Mouse (Mus musculus): Measurements from ENCODE around the gene Mrps11. TPM values are rescaled to one million over a fixed set of nuclear protein-coding genes. Genes with fewer than 3 reads are reported as not detected.

Mrps11 gene
- polyA plus RNA-seq, 1 experiment from 2014 or later, result 27.2 TPM

DNA sequence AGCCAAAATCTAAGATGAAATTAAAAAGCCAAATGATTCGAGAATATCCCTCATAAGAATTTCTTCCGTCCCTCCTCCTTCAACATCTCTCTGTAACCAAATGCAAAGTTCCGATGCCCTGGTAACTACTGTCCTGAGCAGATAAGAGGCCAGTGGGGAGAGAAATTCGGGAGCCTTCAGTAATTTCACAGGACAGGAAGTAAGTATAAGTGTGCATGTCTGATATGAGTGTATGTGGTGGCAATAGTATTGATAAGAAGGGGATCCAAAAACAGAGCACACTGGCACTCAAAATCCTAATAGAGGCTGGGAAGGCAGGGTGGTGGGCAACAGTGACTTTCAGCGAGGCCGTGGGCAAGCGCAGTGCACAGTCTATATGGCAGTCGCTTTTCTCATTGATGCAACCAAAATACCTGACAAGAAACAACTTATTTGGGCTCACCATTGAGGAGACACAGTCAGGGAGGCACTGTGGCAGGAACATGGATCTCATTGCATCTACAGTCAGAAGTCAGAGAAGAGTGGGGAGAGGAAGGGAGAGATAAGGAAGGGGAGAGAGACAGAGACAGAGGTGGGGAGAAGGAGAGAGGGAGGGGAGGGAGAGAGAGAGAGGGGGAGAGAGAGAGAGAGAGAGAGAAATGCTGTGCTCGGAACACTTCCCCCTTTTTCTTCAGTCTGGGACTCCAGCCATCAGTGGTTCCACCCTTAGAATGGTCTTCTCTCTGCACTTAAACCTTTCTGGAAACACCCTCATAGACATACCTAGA is 17.0 kb downstream of the Mrps11 start:
- Histone ChIP-seq H3K4me2 (ENCODE audit: low read depth, low read length) (peak overlapping the region; percentile 55), H3K27me3 (ENCODE audit: insufficient read depth, low read length) (no peaks in the 10 kb centered on the region), H3K27ac (ENCODE audit: low read depth) (peak overlapping the region; percentile 75), H3K36me3 (replicated peaks; ENCODE audit: insufficient read depth, low read length) (no peaks in the 10 kb centered on the region), H3K9ac (replicated peaks) (0 out of 2 replicates have a peak overlapping the region, but pooled peaks have one; percentile 2), H3K4me1 (ENCODE audit: insufficient read depth) (peaks cover 18% of the 10 kb centered on the region), H3K9me3 (ENCODE audit: low read length) (no peaks in the 10 kb centered on the region), H3K4me3 (ENCODE audit: low read depth, low read length) (no peak overlapping the region)
- TF ChIP-seq CTCF (IDR thresholded peaks at IDR 0.05; ENCODE audit: low read depth) (no peak), EP300 (IDR thresholded peaks at IDR 0.05; ENCODE audit: low read depth) (peak; percentile 97)
- WGBS (ENCODE audit: insufficient replicate concordance), result 44% methylated on average over 9 of the region's 9 CpGs
- peak; percentile 90 for ATAC-seq
- DNase-seq, result no peak

DNA sequence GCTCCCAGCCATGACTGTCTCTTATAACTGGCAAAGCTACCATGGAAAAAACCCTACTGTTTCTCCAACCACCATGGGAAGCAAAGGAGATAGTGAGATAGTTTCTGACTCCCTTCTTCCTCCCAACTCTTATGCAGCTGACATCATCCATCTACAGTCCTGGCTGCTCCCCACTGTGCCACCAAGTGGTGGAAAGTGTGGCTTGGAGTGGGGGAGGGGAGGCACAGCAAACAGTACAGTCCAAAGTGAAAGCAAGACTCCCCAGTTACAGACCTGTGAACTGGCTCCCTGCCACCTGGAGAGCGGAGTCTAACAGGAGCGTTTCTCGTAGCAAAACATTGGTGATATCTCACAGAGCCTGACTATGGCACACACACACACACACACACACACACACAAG is 20.9 kb downstream of the Mrps11 start:
- 56% methylated on average over 3 of the region's 3 CpGs for WGBS (ENCODE audit: insufficient replicate concordance)
- H3K36me3 ChIP-seq (replicated peaks; ENCODE audit: insufficient read depth, low read length), result no peaks in the 10 kb centered on the region
- H3K4me3 ChIP-seq (ENCODE audit: low read depth, low read length), result no peak overlapping the region
- DNase-seq, result peak; percentile 79
- H3K4me2 ChIP-seq (ENCODE audit: low read depth, low read length), result no peak overlapping the region
- H3K9me3 ChIP-seq (ENCODE audit: low read length), result no peaks in the 10 kb centered on the region
- peak; percentile 81 for ATAC-seq
- peaks cover 10% of the 10 kb centered on the region for H3K4me1 ChIP-seq (ENCODE audit: insufficient read depth)
- H3K27ac ChIP-seq (ENCODE audit: low read depth), result peak overlapping the region; percentile 30; the same call in 1 of the 2 replicates
- H3K27me3 ChIP-seq (ENCODE audit: insufficient read depth, low read length), result no peaks in the 10 kb centered on the region
- no peak overlapping the region for H3K9ac ChIP-seq (replicated peaks)
- TF ChIP-seq CTCF (IDR thresholded peaks at IDR 0.05; ENCODE audit: low read depth), result peak; percentile 60
- no peak for TF ChIP-seq EP300 (IDR thresholded peaks at IDR 0.05; ENCODE audit: low read depth)

DNA sequence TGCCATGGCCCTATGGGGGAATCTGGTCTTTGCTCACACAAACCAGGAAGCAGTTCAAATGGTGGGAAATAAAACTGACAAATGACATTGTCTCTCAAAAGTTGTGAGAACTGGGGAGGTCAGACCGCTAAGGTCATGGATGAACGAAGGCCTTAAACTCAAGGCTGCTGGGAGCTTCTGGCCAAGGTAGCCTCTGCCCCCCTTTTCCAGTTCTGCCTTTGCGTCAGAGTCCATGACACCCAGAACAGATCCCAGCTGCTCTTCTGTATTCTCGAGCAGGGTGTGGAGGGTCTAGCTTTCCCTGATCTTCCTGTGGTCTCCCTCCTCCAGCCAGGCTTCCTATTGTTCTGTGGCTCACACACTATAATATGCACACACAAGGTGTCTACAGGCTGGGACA is 24.3 kb downstream of the Mrps11 start:
- Histone ChIP-seq H3K9ac (replicated peaks) (no peak overlapping the region), H3K36me3 (replicated peaks; ENCODE audit: insufficient read depth, low read length) (no peaks in the 10 kb centered on the region), H3K27ac (ENCODE audit: low read depth) (no peak overlapping the region), H3K27me3 (ENCODE audit: insufficient read depth, low read length) (no peaks in the 10 kb centered on the region), H3K4me2 (ENCODE audit: low read depth, low read length) (no peak overlapping the region), H3K4me3 (ENCODE audit: low read depth, low read length) (no peak overlapping the region), H3K9me3 (ENCODE audit: low read length) (no peaks in the 10 kb centered on the region), H3K4me1 (ENCODE audit: insufficient read depth) (peaks cover 6% of the 10 kb centered on the region)
- no peak for DNase-seq
- no peak for ATAC-seq
- no peak for TF ChIP-seq EP300 (IDR thresholded peaks at IDR 0.05; ENCODE audit: low read depth)
- no peak for TF ChIP-seq CTCF (IDR thresholded peaks at IDR 0.05; ENCODE audit: low read depth)
- 65% methylated on average over 4 of the region's 4 CpGs for WGBS (ENCODE audit: insufficient replicate concordance)

DNA sequence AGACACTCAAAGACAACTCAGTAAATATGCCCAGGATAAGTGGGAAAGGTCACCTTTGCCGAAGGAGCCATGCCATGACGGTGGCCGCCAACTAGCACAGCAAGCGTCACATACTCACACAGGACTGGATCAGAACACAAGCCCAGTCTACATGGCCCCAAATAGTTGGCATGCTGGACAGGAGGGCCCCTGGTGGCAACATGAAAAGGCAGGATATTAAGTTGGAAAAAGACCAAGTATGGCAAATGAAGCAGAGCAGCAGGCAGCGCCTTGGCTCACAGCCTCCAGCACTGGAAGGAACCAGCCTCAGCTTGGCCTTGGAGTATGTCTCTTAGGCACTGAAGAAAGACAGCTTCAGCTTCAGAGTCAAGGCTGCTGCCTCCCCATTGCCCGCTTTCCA is 30.9 kb downstream of the Mrps11 start:
- TF ChIP-seq EP300 (IDR thresholded peaks at IDR 0.05; ENCODE audit: low read depth) (no peak), CTCF (IDR thresholded peaks at IDR 0.05; ENCODE audit: low read depth) (no peak)
- Histone ChIP-seq H3K9ac (replicated peaks) (no peak overlapping the region), H3K27me3 (ENCODE audit: insufficient read depth, low read length) (no peaks in the 10 kb centered on the region), H3K4me1 (ENCODE audit: insufficient read depth) (no peaks in the 10 kb centered on the region), H3K36me3 (replicated peaks; ENCODE audit: insufficient read depth, low read length) (no peaks in the 10 kb centered on the region), H3K9me3 (ENCODE audit: low read length) (no peaks in the 10 kb centered on the region), H3K4me3 (ENCODE audit: low read depth, low read length) (no peak overlapping the region), H3K27ac (ENCODE audit: low read depth) (no peak overlapping the region), H3K4me2 (ENCODE audit: low read depth, low read length) (no peak overlapping the region)
- DNase-seq, result no peak
- 90% methylated on average over 6 of the region's 6 CpGs for whole genome bisulfite sequencing (ENCODE audit: insufficient replicate concordance)
- ATAC-seq, result no peak

DNA sequence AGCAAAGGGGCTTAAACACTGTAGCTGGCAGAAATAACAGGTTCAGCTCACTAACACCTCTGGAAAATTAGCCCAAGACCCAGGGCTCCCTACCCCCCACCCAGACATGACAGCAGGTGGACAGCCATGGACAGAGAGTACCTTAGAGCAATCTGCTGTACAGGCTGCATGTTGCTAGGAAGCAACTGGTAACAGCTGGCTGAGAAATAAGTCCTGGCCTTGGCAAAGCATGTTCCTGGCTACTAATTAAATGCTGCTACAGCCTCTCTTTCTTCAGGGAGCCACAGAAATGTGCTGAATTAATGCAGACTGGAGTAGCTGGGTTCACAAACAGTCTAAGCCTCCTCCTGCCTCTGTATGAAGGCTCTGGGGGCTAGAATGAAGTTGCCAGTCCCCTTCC is 31.8 kb downstream of the Mrps11 start:
- Histone ChIP-seq H3K9ac (replicated peaks) (no peak overlapping the region), H3K36me3 (replicated peaks; ENCODE audit: insufficient read depth, low read length) (no peaks in the 10 kb centered on the region), H3K9me3 (ENCODE audit: low read length) (no peaks in the 10 kb centered on the region), H3K27ac (ENCODE audit: low read depth) (no peak overlapping the region), H3K27me3 (ENCODE audit: insufficient read depth, low read length) (no peaks in the 10 kb centered on the region), H3K4me1 (ENCODE audit: insufficient read depth) (no peaks in the 10 kb centered on the region), H3K4me3 (ENCODE audit: low read depth, low read length) (no peak overlapping the region), H3K4me2 (ENCODE audit: low read depth, low read length) (no peak overlapping the region)
- ATAC-seq, result no peak
- TF ChIP-seq EP300 (IDR thresholded peaks at IDR 0.05; ENCODE audit: low read depth) (no peak), CTCF (IDR thresholded peaks at IDR 0.05; ENCODE audit: low read depth) (no peak)
- DNase-seq, result no peak

DNA sequence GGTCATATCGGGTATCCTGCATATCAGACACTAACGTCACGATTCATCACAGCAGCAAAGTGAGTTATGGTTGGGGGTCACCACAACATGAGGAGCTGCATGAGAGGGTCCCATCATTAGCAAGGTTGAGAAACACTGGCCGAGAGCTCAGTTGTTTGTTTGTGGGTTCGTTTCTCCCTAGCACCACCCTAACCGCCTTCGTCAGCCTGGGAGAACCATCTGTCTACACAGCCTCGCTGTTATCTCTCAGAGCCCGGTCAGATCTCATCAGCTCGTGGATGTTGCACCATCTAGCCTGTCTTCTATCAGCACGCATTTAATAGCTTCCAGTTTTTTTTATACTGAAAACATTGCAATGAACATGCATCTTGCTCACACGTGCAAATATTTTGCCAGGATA is 35.4 kb downstream of the Mrps11 start:
- no peak for ATAC-seq
- Histone ChIP-seq H3K4me3 (ENCODE audit: low read depth, low read length) (no peak overlapping the region), H3K36me3 (replicated peaks; ENCODE audit: insufficient read depth, low read length) (no peaks in the 10 kb centered on the region)

More for the DNA sequence above, 35.4 kb downstream of the Mrps11 start:
- H3K9me3 ChIP-seq (ENCODE audit: low read length), result no peaks in the 10 kb centered on the region
- H3K9ac ChIP-seq (replicated peaks), result no peak overlapping the region
- H3K4me2 ChIP-seq (ENCODE audit: low read depth, low read length), result no peak overlapping the region
- no peak for TF ChIP-seq CTCF (IDR thresholded peaks at IDR 0.05; ENCODE audit: low read depth)
- no peak for TF ChIP-seq EP300 (IDR thresholded peaks at IDR 0.05; ENCODE audit: low read depth)
- WGBS (ENCODE audit: insufficient replicate concordance), result 53% methylated on average over 12 of the region's 12 CpGs
- H3K27me3 ChIP-seq (ENCODE audit: insufficient read depth, low read length), result no peaks in the 10 kb centered on the region
- no peak overlapping the region for H3K27ac ChIP-seq (ENCODE audit: low read depth)
- no peak for DNase-seq
- H3K4me1 ChIP-seq (ENCODE audit: insufficient read depth), result no peaks in the 10 kb centered on the region
